Mouse (Mus musculus): Measurements from ENCODE around the gene Rfesd. TPM values are rescaled to one million over a fixed set of nuclear protein-coding genes. Genes with fewer than 3 reads are reported as not detected.

The Rfesd gene
- polyA plus RNA-seq, 1 experiment from 2014 or later = 20.9 TPM

DNA sequence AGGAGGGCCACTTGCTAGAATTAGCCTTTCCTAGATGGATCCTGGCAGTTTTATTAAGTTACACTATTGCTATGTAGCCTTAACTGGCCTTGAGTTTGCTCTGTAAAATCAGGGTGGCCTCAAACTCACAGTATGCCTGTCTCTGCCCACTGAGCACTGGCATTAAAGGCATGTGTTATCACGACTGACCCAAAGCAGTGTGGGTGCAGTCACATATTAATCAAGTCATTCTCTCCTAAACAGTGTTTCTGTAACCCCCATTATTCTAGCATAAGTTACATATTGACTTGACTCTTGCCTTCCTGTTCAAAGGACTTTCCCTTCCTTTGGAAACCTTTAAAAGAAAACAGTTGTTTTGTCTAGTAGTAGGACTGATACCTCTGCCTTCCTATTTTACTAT is 23.9 kb upstream of the Rfesd start:
- ATAC-seq (ENCODE audit: low FRiP score, low read depth) = no peak
- WGBS = 54% methylated on average over 1 of the region's 1 CpGs
- Histone ChIP-seq H3K4me2 (replicated peaks) (no peak overlapping the region), H3K9me3 (no peaks in the 10 kb centered on the region), H3K36me3 (no peaks in the 10 kb centered on the region), H3K27ac (replicated peaks) (no peak overlapping the region), H3K27me3 (no peaks in the 10 kb centered on the region), H3K4me1 (no peaks in the 10 kb centered on the region), H3K9ac (replicated peaks) (no peak overlapping the region), H3K4me3 (no peak overlapping the region)

GRCm38 (mm10) chr13:76024588-76024987 is 6.1 kb upstream of the Rfesd start:
- Histone ChIP-seq H3K4me1 (no peaks in the 10 kb centered on the region), H3K36me3 (no peaks in the 10 kb centered on the region), H3K27me3 (no peaks in the 10 kb centered on the region), H3K9me3 (no peaks in the 10 kb centered on the region), H3K4me3 (no peak overlapping the region), H3K4me2 (replicated peaks) (no peak overlapping the region), H3K9ac (replicated peaks) (no peak overlapping the region), H3K27ac (replicated peaks) (no peak overlapping the region)
- WGBS = 88% methylated on average over 3 of the region's 3 CpGs
- no peak for ATAC-seq (ENCODE audit: low FRiP score, low read depth)

- 93% methylated on average over 2 of the region's 2 CpGs for WGBS
- no peak overlapping the region for H3K27ac ChIP-seq (replicated peaks)
- H3K9ac ChIP-seq (replicated peaks) = no peak overlapping the region
- no peak for ATAC-seq (ENCODE audit: low FRiP score, low read depth)
- no peaks in the 10 kb centered on the region for H3K36me3 ChIP-seq
- peaks cover 4% of the 10 kb centered on the region for H3K4me1 ChIP-seq
- H3K4me3 ChIP-seq = no peak overlapping the region
- no peak overlapping the region for H3K4me2 ChIP-seq (replicated peaks)
- H3K27me3 ChIP-seq = no peaks in the 10 kb centered on the region
- no peaks in the 10 kb centered on the region for H3K9me3 ChIP-seq
Observed at GRCm38 (mm10) chr13:76021782-76022181, 3.3 kb upstream of the Rfesd start.

DNA sequence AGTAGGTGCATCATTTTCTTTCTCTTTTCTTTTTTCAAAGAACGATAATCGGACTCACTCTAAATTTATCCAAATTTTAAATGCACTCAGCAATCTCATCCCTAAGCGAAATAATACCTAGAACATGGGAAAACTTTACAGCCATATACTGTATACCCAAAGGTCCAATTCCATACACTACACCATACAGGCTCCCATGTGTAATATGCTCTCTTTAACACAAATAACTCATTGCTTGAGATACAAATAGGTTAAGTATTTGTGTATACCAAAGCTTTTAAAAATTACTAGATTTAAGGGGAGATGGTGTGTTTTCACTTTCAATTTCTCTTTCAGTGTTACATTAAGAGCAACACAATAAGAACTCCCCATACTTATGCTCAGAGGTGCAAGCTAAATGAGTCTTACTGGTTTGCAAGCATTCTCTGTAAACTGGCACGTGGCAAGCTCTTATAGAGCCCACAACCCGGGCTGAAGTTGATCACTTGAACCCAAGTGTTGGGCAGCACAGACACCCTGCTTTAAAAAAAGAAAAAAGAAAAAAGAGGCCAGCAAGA is 403 bp upstream of the Rfesd start:
- Histone ChIP-seq H3K9me3 (no peaks in the 10 kb centered on the region), H3K4me1 (peaks cover 4% of the 10 kb centered on the region), H3K36me3 (no peaks in the 10 kb centered on the region), H3K4me2 (replicated peaks) (peak overlapping the region; percentile 69), H3K9ac (replicated peaks) (peak overlapping the region; percentile 34; the same call in 1 of the 2 replicates), H3K4me3 (peak overlapping the region; percentile 75), H3K27ac (replicated peaks) (no peak overlapping the region), H3K27me3 (no peaks in the 10 kb centered on the region)
- peak; percentile 64 for ATAC-seq (ENCODE audit: low FRiP score, low read depth)
- 46% methylated on average over 5 of the region's 5 CpGs for whole genome bisulfite sequencing

DNA sequence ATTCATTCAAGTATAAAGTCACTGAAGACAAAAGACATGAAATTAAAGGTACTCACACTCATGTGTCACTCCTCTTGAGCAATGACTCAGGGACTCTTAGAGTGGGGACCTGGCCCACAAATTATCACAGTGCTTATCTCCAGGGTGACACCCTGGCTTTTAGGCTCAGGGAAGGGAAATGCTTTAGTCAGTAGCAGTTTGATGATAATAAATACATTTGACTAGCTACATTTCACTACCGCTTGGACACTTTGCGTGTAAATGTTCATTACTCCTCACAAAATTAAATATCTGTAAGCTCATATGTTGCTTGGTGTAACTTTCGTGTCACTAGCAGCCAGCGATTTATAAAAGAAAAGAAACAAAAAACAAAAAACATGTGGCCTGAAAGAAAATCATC is 1.1 kb downstream of the Rfesd start:
- no peak for ATAC-seq (ENCODE audit: low FRiP score, low read depth)
- Histone ChIP-seq H3K4me1 (peaks cover 4% of the 10 kb centered on the region), H3K27me3 (no peaks in the 10 kb centered on the region), H3K27ac (replicated peaks) (peak overlapping the region; percentile 91), H3K9ac (replicated peaks) (peak overlapping the region; percentile 82), H3K9me3 (no peaks in the 10 kb centered on the region), H3K4me2 (replicated peaks) (peak overlapping the region; percentile 69), H3K4me3 (peak overlapping the region; percentile 75), H3K36me3 (no peaks in the 10 kb centered on the region)
- whole genome bisulfite sequencing = 80% methylated on average over 4 of the region's 4 CpGs

- ATAC-seq (ENCODE audit: low FRiP score, low read depth) = no peak
- H3K27ac ChIP-seq (replicated peaks) = no peak overlapping the region
- no peak overlapping the region for H3K4me3 ChIP-seq
- no peak overlapping the region for H3K4me2 ChIP-seq (replicated peaks)
- no peaks in the 10 kb centered on the region for H3K27me3 ChIP-seq
- H3K36me3 ChIP-seq = no peaks in the 10 kb centered on the region
- H3K4me1 ChIP-seq = peaks cover 4% of the 10 kb centered on the region
- WGBS = 84% methylated on average over 2 of the region's 2 CpGs
- H3K9ac ChIP-seq (replicated peaks) = no peak overlapping the region
- no peaks in the 10 kb centered on the region for H3K9me3 ChIP-seq
Observed at GRCm38 (mm10) chr13:76014511-76014910, 4.0 kb downstream of the Rfesd start.

DNA sequence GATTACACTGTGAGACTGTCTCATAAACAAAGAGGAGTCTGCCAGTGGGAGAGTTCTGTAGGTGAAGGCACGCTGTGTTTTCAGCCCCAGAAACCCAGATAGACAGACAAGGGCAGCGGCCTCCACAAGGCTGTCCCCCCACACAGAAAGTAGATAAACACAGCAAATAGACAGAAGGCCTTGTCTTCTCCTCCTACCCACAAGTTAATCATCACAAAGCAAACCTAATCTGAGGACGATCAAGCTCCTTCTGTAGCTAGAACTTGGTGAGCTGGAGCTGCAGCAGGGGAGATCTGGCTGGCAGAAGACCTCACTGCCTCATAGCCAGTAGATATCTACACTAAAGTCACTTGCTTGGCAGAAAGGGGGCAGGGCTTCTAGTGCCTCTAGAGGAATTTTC is 15.2 kb downstream of the Rfesd start:
- H3K9me3 ChIP-seq = no peaks in the 10 kb centered on the region
- H3K27ac ChIP-seq (replicated peaks) = no peak overlapping the region
- 92% methylated on average over 3 of the region's 3 CpGs for WGBS
- peaks cover 10% of the 10 kb centered on the region; the same call in 1 of the 2 replicates for H3K36me3 ChIP-seq
- no peaks in the 10 kb centered on the region for H3K27me3 ChIP-seq
- H3K9ac ChIP-seq (replicated peaks) = no peak overlapping the region
- ATAC-seq (ENCODE audit: low FRiP score, low read depth) = no peak
- H3K4me1 ChIP-seq = no peaks in the 10 kb centered on the region
- H3K4me2 ChIP-seq (replicated peaks) = no peak overlapping the region
- H3K4me3 ChIP-seq = no peak overlapping the region

DNA sequence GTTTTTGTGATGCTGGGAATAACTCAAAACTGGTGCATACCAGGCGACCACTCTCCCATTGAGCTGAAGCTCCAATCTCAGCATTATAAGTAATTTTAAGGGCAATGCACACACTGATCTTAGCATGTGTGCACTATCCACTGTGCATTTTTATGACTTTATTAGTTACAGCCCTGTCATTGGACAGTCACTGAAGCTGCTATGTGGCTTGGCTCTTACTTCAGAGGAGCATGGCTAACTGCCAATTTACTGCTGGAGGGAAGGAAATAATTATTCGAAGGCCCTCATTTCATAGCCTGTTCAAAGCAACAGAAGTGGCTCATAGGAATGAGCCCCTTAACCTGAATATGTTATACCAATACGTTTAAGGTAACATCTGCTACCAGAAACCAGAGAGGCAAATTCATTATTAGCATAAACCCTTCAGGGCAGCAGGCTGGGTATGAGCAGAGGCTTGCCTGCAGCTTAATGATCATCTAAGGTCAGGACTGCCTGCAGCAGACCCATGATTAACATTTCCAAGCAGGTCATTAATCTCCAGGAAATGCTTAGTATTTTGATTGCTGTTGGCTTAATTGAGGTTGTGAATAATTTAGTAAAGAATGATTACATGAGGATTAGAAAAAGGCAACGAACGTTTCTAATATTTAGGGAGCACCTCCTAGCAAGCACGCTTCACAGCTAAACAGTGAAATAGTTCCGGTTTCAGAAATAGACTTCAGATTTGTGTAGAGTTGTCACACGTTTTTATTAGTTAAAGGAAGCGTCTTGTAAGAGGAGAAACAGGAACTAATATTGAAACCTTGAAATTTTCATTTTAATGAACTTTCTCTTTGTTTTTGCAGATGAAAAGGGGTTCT is 26.1 kb downstream of the Rfesd start:
- 58% methylated on average over 9 of the region's 9 CpGs for WGBS
- peak; percentile 95 for ATAC-seq (ENCODE audit: low FRiP score, low read depth)
- no peak overlapping the region for H3K4me2 ChIP-seq (replicated peaks)
- no peaks in the 10 kb centered on the region for H3K27me3 ChIP-seq
- no peaks in the 10 kb centered on the region for H3K4me1 ChIP-seq
- H3K4me3 ChIP-seq = no peak overlapping the region
- peak overlapping the region; percentile 54 for H3K27ac ChIP-seq (replicated peaks)
- H3K9ac ChIP-seq (replicated peaks) = no peak overlapping the region
- 0 out of 2 replicates have a peak, but pooled peaks cover 2% of the 10 kb centered on the region for H3K9me3 ChIP-seq
- no peaks in the 10 kb centered on the region for H3K36me3 ChIP-seq

DNA sequence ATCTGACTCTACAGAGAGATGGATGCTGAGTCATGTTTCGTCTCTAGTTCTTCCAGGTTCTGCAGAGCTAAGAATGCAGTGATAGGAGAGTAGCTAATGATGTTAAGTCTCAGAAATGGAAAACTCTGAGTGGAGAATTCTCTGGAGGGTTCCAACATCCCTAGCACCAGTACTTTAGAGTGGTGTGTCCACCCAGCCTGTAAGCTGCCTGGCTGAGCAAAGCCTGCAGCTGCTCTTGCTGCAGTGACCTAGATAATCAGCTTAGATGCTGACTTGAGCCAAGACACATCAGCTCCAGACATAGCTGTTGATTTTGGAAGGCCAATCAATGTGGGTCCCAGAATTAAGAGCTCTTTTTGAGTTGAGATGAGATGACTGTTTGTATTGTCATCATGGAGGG is 30.4 kb downstream of the Rfesd start:
- Histone ChIP-seq H3K27me3 (no peaks in the 10 kb centered on the region), H3K9ac (replicated peaks) (no peak overlapping the region), H3K36me3 (no peaks in the 10 kb centered on the region), H3K9me3 (no peaks in the 10 kb centered on the region), H3K4me1 (no peaks in the 10 kb centered on the region), H3K27ac (replicated peaks) (no peak overlapping the region), H3K4me3 (no peak overlapping the region), H3K4me2 (replicated peaks) (no peak overlapping the region)
- 88% methylated on average over 1 of the region's 1 CpGs for WGBS
- ATAC-seq (ENCODE audit: low FRiP score, low read depth) = no peak

- Histone ChIP-seq H3K9ac (replicated peaks) (no peak overlapping the region), H3K27ac (replicated peaks) (no peak overlapping the region), H3K4me1 (no peaks in the 10 kb centered on the region), H3K9me3 (no peaks in the 10 kb centered on the region), H3K4me3 (no peak overlapping the region), H3K4me2 (replicated peaks) (no peak overlapping the region), H3K27me3 (no peaks in the 10 kb centered on the region), H3K36me3 (no peaks in the 10 kb centered on the region)
- no peak for ATAC-seq (ENCODE audit: low FRiP score, low read depth)
Observed at GRCm38 (mm10) chr13:75981901-75982300, 36.6 kb downstream of the Rfesd start.

- WGBS = 83% methylated on average over 2 of the region's 2 CpGs
- H3K27me3 ChIP-seq = no peaks in the 10 kb centered on the region
Observed at GRCm38 (mm10) chr13:75976649-75977048, 41.9 kb downstream of the Rfesd start.

GRCm38 (mm10) chr13:75976218-75976617 is 42.3 kb downstream of the Rfesd start:
- no peaks in the 10 kb centered on the region for H3K36me3 ChIP-seq
- ATAC-seq (ENCODE audit: low FRiP score, low read depth) = no peak
- no peaks in the 10 kb centered on the region for H3K4me1 ChIP-seq
- no peaks in the 10 kb centered on the region for H3K9me3 ChIP-seq
- H3K4me3 ChIP-seq = no peak overlapping the region
- no peak overlapping the region for H3K9ac ChIP-seq (replicated peaks)
- no peak overlapping the region for H3K4me2 ChIP-seq (replicated peaks)
- WGBS = 91% methylated on average over 2 of the region's 2 CpGs
- H3K27me3 ChIP-seq = no peaks in the 10 kb centered on the region
- H3K27ac ChIP-seq (replicated peaks) = no peak overlapping the region

More at GRCm38 (mm10) chr13:75976649-75977048, 41.9 kb downstream of the Rfesd start:
- Histone ChIP-seq H3K9ac (replicated peaks) (no peak overlapping the region), H3K27ac (replicated peaks) (no peak overlapping the region), H3K4me3 (no peak overlapping the region), H3K4me1 (no peaks in the 10 kb centered on the region), H3K36me3 (no peaks in the 10 kb centered on the region), H3K4me2 (replicated peaks) (no peak overlapping the region), H3K9me3 (no peaks in the 10 kb centered on the region)
- no peak for ATAC-seq (ENCODE audit: low FRiP score, low read depth)
